Mouse (Mus musculus) adrenal gland, adult (tissue): Measurements from ENCODE around the gene Wsb2.

Source experiments
- DNase-seq, 2 experiments: peaks; one replicate each; pipeline ENCODE4 v3.0.0; 2022 to 2023; ENCODE audit warnings: low spot score in 1 of 2; ENCODE audit not compliant: inconsistent age in 2 of 2

Wsb2 gene

DNA sequence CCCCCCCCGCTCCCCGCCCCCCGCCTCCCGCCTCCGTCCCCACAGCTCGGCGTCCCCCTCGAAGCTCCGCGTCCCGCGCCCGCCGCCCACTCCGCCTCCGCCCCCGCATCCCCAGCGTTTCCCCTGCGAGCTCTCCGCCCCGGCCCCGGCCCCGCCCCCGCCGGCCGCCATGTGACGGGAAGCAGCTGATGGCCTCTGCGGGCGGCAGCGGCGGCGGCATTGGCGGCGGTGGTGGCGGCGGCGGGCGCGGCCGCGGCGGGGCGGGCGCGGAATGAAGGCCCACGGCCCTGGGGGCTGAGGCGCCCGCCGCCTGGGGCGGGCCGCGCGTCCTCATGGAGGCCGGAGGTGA is at the start of gene Wsb2:
TSS of gene Wsb2 (plus strand) at position 176 of the 349 bp plus-strand sequence.
- DNase-seq: peak; percentile 91 to 95

GRCm38 (mm10) chr5:117307699-117308098 is 49.4 kb upstream of the Wsb2 start:
- peak; percentile 83 to 93 for DNase-seq

GRCm38 (mm10) chr5:117313420-117313819 is 43.7 kb upstream of the Wsb2 start:
- peak; percentile 73 to 89 for DNase-seq

- DNase-seq: peak; percentile 64 to 79
Observed at GRCm38 (mm10) chr5:117313909-117314308, 43.2 kb upstream of the Wsb2 start.

- DNase-seq: peak in 1 of 2 experiments; percentile 46
Observed at GRCm38 (mm10) chr5:117314587-117315428, 42.3 kb upstream of the Wsb2 start.

DNA sequence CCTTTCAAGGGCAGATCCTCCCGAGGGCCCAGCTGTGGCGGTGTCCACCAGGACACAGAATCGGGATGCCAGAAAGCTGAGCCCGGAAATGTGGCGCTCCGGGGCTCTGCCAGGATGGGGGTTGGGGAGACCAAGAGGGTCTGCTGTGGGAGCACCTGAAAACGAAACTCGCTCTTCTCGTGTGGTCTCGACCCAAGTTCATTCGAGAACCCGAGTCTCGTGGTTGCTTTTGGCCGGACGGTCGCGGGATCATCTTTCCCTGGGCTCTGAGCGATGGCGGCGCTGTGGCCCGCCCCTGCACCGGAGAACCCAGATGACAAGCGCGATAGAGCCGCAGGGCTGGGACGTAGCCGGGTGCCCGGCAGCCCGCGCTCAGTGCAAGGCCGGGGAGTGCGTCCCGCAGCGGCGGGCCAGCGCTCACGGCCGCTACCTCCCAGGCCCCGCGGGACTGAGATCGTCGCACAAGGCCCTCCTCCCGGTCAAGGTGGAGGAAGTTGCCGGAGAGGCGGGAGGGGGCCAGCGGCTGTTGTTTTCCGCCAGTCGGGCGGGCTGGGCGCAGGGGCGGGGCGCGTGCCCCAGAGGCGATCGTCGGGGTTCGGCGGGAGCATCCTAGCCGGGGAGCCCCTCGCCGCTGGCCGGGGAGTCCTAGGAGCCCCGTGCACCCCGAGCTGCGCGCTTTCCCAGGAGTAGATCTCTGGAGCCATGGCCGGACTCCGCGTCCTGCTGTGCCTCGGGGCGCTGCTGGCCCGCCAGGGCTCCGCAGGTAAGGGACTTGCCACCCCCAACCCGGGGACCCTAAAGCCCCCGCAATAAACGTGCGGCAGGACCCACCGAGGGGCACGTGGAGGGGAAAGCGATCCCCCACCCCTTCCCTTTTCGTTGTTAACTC is 38.1 kb upstream of the Wsb2 start, which contains the start of gene Vsig10:
TSS of gene Vsig10 (plus strand) at position 343 of the 889 bp plus-strand sequence.
- peak; percentile 85 to 94 for DNase-seq

- DNase-seq: peak in 1 of 2 experiments; percentile 22
Observed at GRCm38 (mm10) chr5:117323751-117324150, 33.4 kb upstream of the Wsb2 start.

GRCm38 (mm10) chr5:117326408-117326807 is 30.7 kb upstream of the Wsb2 start:
- peak in 1 of 2 experiments; percentile 40 for DNase-seq

- DNase-seq: no peak
Observed at GRCm38 (mm10) chr5:117330457-117330856, 26.6 kb upstream of the Wsb2 start.

- no peak for DNase-seq
Observed at GRCm38 (mm10) chr5:117337999-117338398, 19.1 kb upstream of the Wsb2 start.

- no peak for DNase-seq
Observed at GRCm38 (mm10) chr5:117338503-117338902, 18.6 kb upstream of the Wsb2 start.

- DNase-seq: no peak
Observed at GRCm38 (mm10) chr5:117340081-117340480, 17.0 kb upstream of the Wsb2 start.

GRCm38 (mm10) chr5:117341896-117342295 is 15.2 kb upstream of the Wsb2 start:
- DNase-seq: no peak

DNA sequence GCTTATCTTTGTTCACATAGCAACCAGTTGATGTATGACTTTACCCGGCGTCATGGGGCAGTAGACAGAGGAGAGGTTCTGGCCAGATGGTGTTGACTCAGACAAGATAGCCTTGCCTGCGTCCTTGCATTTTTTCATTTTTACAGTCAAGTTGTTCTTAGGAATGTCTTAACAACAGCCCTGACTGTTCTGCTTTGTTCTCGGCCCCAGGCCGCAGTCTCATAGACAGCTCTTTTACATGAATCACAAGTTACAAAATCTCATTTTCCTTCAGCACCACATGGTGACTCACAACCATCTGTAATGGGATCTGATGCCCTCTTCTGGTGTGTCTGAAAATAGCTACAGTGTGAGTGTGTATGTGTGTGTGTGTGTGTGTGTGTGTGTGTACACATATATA is 12.6 kb upstream of the Wsb2 start:
- peak in 1 of 2 experiments; percentile 57 for DNase-seq

DNA sequence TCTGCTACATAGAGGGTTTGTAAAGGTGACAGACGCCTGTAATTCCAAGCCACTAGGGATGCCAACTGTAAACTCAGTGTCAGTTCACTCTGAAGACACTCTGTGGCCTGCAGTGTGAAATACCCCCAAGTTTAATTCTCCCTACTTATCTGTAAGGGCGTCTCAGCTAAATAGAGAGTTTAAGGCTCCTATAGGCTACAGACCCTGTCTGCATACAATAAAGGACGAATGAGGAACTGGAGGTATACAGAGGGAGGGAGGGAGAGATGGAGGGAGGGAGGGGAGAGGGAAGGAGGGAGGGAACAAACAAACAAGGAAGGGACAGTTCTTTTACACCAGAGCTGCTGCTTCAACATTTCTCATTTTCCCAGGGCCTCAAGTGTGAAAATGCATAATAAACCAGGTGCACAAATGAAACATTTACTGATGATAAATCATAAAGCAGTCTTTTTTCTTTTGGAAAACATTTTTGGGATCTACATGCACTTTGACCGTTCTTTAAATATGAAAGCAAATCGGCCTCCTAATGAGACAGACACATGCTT is 11.6 kb upstream of the Wsb2 start:
- DNase-seq: no peak

DNA sequence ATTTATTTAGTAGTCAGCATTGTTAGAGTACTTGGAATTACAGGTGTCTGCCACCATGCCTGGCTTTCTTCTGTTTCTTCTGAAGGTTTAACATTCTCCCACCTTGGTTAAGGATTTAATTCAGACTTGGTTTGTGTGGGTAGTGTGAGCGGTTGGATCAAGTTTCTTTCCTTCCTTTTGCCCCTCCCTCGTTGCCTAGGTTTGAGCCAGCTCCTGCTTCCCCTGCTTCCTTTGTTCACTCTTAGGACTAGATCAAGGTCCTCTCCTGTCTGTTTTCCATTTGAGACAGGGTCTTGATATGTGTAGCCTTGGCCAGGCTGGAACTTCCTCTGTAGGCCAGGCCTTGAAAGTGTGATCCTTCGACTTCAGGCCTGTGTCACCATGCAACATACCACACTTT is 10.8 kb upstream of the Wsb2 start:
- peak in 1 of 2 experiments; percentile 54 for DNase-seq

- DNase-seq: peak; percentile 77 to 79
Observed at GRCm38 (mm10) chr5:117347011-117347410, 10.1 kb upstream of the Wsb2 start.

GRCm38 (mm10) chr5:117347838-117348237 is 9.3 kb upstream of the Wsb2 start:
- DNase-seq: peak in 1 of 2 experiments; percentile 28

- DNase-seq: peak; percentile 70 to 87
Observed at GRCm38 (mm10) chr5:117348279-117348678, 8.8 kb upstream of the Wsb2 start.

- no peak for DNase-seq
Observed at GRCm38 (mm10) chr5:117354121-117354520, 3.0 kb upstream of the Wsb2 start.

DNA sequence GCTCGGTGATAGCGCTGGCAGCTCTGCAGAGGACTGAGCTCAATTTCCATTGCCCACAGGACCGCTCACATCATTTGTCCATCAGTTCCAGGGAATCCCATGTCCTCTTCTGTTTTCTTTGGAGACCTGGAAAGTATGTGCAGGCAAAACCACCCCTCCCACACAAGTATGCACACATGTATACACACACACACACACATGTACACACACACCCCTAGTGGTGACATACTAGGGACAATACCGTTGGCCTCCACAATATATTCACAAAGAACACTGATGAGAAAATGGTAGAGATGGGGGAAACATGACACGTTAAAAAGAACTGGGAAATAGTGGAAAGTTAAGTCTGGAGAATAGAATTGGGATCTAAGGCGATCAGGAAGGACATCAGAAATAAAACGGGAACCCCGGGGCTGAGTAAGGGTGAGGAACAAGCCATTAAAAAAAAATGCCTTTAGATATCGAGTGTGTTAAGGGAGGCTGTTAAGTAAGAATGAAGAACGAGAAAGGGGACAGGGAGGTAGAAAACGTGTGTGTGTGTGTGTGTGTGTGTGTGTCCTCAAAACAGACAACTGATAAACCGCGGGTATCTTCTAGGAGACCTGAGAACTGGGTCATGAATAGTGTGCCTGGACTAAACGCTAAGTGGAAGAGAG is 1.3 kb upstream of the Wsb2 start:
- DNase-seq: peak in 1 of 2 experiments; percentile 57
